10 mouse cellular contexts compared by ENCODE assay signal in the genomic region with DNA sequence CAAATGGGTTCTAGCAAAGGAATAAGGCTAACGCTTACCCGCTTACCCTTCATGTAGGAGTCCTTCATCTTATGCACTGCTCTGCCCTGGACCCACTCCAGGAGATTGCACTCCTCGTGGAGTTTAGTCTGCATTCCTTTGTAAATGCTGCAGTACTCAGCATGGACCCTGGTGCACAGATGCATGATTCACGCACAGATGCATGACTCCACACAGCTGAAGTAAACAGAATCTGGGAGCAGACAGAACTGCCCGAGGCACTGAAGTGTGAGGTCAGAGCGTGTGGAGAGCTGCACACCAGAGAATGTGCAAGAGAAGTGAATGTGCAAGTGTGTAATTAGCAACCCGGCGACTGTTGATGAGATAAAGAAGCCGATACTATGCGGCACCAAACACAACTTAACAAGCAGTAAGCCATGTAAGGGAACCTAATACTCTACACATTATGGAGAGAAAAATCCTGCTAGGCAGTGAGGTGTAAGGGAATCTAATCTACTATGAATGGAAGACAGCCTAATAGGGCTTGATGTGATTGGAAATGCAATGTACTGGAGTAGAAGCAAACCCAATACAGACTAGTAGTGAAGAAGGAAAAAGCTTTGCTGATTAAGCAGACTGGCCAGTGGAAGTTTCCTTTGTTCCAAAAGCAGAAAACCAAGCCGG. TPM values are rescaled to one million over a fixed set of nuclear protein-coding genes. Genes with fewer than 3 reads are reported as not detected.
DNase-seq lines count a peak whose midpoint lies in the region; ATAC-seq lines count a peak whose summit lies in the region.
"Had no signal": no experiment of that assay in that cellular context is flagged by ENCODE, and none has a peak within 500 bp of the region (broad histone marks: within the 10 kb centered on the region; RNA-seq: fewer than 3 reads in every experiment).

No protein-coding gene starts in this region.

- H3K36me3 ChIP-seq in midbrain, embryonic 11.5 days (ENCODE audit: control insufficient read depth, insufficient read depth, low read length), result no peaks in the 10 kb centered on the region
- no peaks in the 10 kb centered on the region for H3K36me3 ChIP-seq in midbrain, embryonic 10.5 days
- H3K36me3 ChIP-seq in forebrain, embryonic 15.5 days, result no peaks in the 10 kb centered on the region

- peak; percentile 40; the same call in 1 of the 2 replicates for ATAC-seq in midbrain, embryonic 11.5 days (ENCODE audit: low FRiP score)
- peak; percentile 76 for ATAC-seq in forebrain, embryonic 15.5 days (replicated peaks)

- no peaks in the 10 kb centered on the region for H3K4me1 ChIP-seq in midbrain, embryonic 11.5 days (ENCODE audit: control insufficient read depth, insufficient read depth, low read length)
- peaks cover 11% of the 10 kb centered on the region for H3K4me1 ChIP-seq in midbrain, embryonic 10.5 days
- H3K4me1 ChIP-seq in forebrain, embryonic 15.5 days, result peaks cover 6% of the 10 kb centered on the region
- H3K4me1 ChIP-seq: megakaryocyte, embryonic 14.5 days had no signal

- no peaks in the 10 kb centered on the region for H3K9me3 ChIP-seq in midbrain, embryonic 11.5 days (ENCODE audit: control insufficient read depth, low read length)
- H3K9me3 ChIP-seq in midbrain, embryonic 10.5 days (replicated peaks), result no peaks in the 10 kb centered on the region
- no peaks in the 10 kb centered on the region for H3K9me3 ChIP-seq in forebrain, embryonic 15.5 days
- H3K9me3 ChIP-seq: megakaryocyte, embryonic 14.5 days had no signal

- H3K9ac ChIP-seq in midbrain, embryonic 11.5 days (ENCODE audit: low read length), result no peak overlapping the region
- no peak overlapping the region for H3K9ac ChIP-seq in forebrain, embryonic 15.5 days (replicated peaks)

- WGBS in midbrain, embryonic 11.5 days, result 56% methylated on average over 11 of the region's 11 CpGs
- 59% methylated on average over 11 of the region's 11 CpGs for WGBS in midbrain, embryonic 10.5 days
- 31% methylated on average over 11 of the region's 11 CpGs for WGBS in forebrain, embryonic 15.5 days

- no peak overlapping the region for H3K27ac ChIP-seq in midbrain, embryonic 11.5 days (ENCODE audit: low read depth, low read length)
- H3K27ac ChIP-seq in midbrain, embryonic 10.5 days (replicated peaks), result no peak overlapping the region
- H3K27ac ChIP-seq in forebrain, embryonic 15.5 days (replicated peaks), result no peak overlapping the region

- H3K4me2 ChIP-seq in midbrain, embryonic 11.5 days, result no peak overlapping the region
- no peak overlapping the region for H3K4me2 ChIP-seq in forebrain, embryonic 15.5 days (replicated peaks)

- no peaks in the 10 kb centered on the region; the same call in 1 of the 2 replicates for H3K27me3 ChIP-seq in midbrain, embryonic 11.5 days (ENCODE audit: control insufficient read depth, insufficient read depth, low read length)
- peaks cover 75% of the 10 kb centered on the region for H3K27me3 ChIP-seq in midbrain, embryonic 10.5 days (ENCODE audit: low read depth, poor library complexity, severe bottlenecking)
- no peaks in the 10 kb centered on the region for H3K27me3 ChIP-seq in forebrain, embryonic 15.5 days

- H3K4me3 ChIP-seq in midbrain, embryonic 11.5 days (ENCODE audit: low read depth, low read length), result no peak overlapping the region
- no peak overlapping the region for H3K4me3 ChIP-seq in midbrain, embryonic 10.5 days
- no peak overlapping the region for H3K4me3 ChIP-seq in forebrain, embryonic 15.5 days
- H3K4me3 ChIP-seq: megakaryocyte, embryonic 14.5 days had no signal

- peak; percentile 9 for DNase-seq in embryo, embryonic 10 days (ENCODE audit: low spot score)
- DNase-seq in embryo, embryonic 9.5 days (ENCODE audit: extremely low spot score), result no peak
- DNase-seq in midbrain, embryonic 11.5 days (ENCODE audit: low spot score, missing footprints), result no peak
- DNase-seq in midbrain, embryonic 10.5 days (ENCODE audit: low spot score), result no peak
- peak; percentile 73 for DNase-seq in retina, postnatal 1 day
- DNase-seq in thymus, postnatal 14 days, result no peak
- DNase-seq in adrenal gland, postnatal 36 days, result no peak
- DNase-seq: gastrocnemius, postnatal 25 days had no signal

RNA-seq across cellular contexts. Expression of a gene that starts 32.8 kb away (rescaled TPM):
- 3.8 and 4.5 TPM in 2 replicates for polyA plus RNA-seq in midbrain, embryonic 11.5 days (2014; fragmentation: Nextera tagmentation; extraction: Ambion mirVana)
- 2.2 and 2.6 TPM in 2 replicates for polyA plus RNA-seq in midbrain, embryonic 10.5 days (2016; fragmentation: Nextera tagmentation; extraction: Ambion mirVana)
- polyA plus RNA-seq in forebrain, embryonic 15.5 days (2015; fragmentation: Nextera tagmentation; extraction: Ambion mirVana), result 14.3 and 14.9 TPM in 2 replicates
- 1 to 10 TPM; 7.2 to 8.5 TPM for total RNA-seq in adrenal gland, postnatal 36 days (2021)

Comparison
In these comparisons a context has a peak if more than half of its experiments do, and no peak if none do; other contexts are left out.
1. DNase-seq: peak in embryo, embryonic 10 days (single experiment) and retina, postnatal 1 day (single experiment); none in embryo, embryonic 9.5 days (single experiment), midbrain, embryonic 11.5 days (single experiment), midbrain, embryonic 10.5 days (single experiment), thymus, postnatal 14 days (single experiment) and adrenal gland, postnatal 36 days (0 of 2).